16 mouse cellular contexts compared by ENCODE assay signal in the genomic region with DNA sequence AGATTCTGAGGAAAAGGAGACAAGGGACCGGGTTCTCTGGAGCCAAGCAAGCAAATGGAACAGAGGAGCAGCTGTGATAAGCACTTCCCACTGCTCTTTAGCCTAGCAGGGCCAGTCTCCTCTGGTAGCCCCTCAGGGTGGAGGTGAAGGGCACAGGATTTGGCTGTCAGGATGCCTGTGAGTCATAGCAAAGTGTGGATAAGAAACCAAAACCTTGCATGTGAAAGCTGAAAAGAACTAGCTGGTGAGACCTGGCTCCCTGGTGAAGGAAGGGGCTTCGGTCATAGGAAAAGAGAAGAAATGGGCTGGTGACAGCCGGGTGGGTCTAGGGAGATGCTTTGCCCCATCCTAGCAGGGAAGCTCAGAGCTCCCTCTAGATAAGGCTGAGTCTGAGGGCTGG. TPM values are rescaled to one million over a fixed set of nuclear protein-coding genes. Genes with fewer than 3 reads are reported as not detected.
DNase-seq lines count a peak whose midpoint lies in the region; ATAC-seq lines count a peak whose summit lies in the region.
"Had no signal": no experiment of that assay in that cellular context is flagged by ENCODE, and none has a peak within 500 bp of the region (broad histone marks: within the 10 kb centered on the region; RNA-seq: fewer than 3 reads in every experiment).

No protein-coding gene starts in this region.

- no peak for ATAC-seq in heart, embryonic 13.5 days (ENCODE audit: extremely low read depth, insufficient number of reproducible peaks, low FRiP score, low TSS enrichment)
- ATAC-seq in liver, embryonic 13.5 days (ENCODE audit: low read depth): 0 out of 2 replicates have a peak, but pooled peaks have one; percentile 8
- ATAC-seq: hindbrain, embryonic 16.5 days had no signal

- WGBS in heart, embryonic 13.5 days: 46% methylated on average over 3 of the region's 3 CpGs
- 54% methylated on average over 3 of the region's 3 CpGs for WGBS in liver, embryonic 13.5 days (ENCODE audit: insufficient replicate concordance)

- H3K27ac ChIP-seq in heart, embryonic 13.5 days (replicated peaks): peak overlapping the region; percentile 9; the same call in 1 of the 2 replicates
- no peak overlapping the region for H3K27ac ChIP-seq in liver, embryonic 13.5 days
- H3K27ac ChIP-seq: gastrocnemius, adult 2 months had no signal

- H3K4me3 ChIP-seq in heart, embryonic 13.5 days: no peak overlapping the region
- no peak overlapping the region for H3K4me3 ChIP-seq in liver, embryonic 13.5 days (replicated peaks)
- H3K4me3 ChIP-seq: gastrocnemius, adult 2 months had no signal

- peaks cover 49% of the 10 kb centered on the region for H3K4me1 ChIP-seq in heart, embryonic 13.5 days
- H3K4me1 ChIP-seq in liver, embryonic 13.5 days (replicated peaks): peaks cover 26% of the 10 kb centered on the region

- no peak overlapping the region for H3K9ac ChIP-seq in heart, embryonic 13.5 days
- H3K9ac ChIP-seq in liver, embryonic 13.5 days: no peak overlapping the region

- no peaks in the 10 kb centered on the region for H3K36me3 ChIP-seq in heart, embryonic 13.5 days
- H3K36me3 ChIP-seq in liver, embryonic 13.5 days: no peaks in the 10 kb centered on the region

- no peaks in the 10 kb centered on the region for H3K9me3 ChIP-seq in heart, embryonic 13.5 days
- no peaks in the 10 kb centered on the region for H3K9me3 ChIP-seq in liver, embryonic 13.5 days (replicated peaks)

- peaks cover 33% of the 10 kb centered on the region for H3K27me3 ChIP-seq in heart, embryonic 13.5 days (replicated peaks)
- H3K27me3 ChIP-seq in liver, embryonic 13.5 days: no peaks in the 10 kb centered on the region

- no peak for DNase-seq in heart, adult 8-10 months (ENCODE audit: low spot score)
- DNase-seq in liver, embryonic 13.5 days: no peak
- DNase-seq in liver (no peak), NIH3T3 (ENCODE audit: low read depth) (peak; percentile 14)
- DNase-seq in adrenal gland, postnatal 14 days: peak; percentile 34
- no peak for DNase-seq in neural tube, embryonic 10.5 days (ENCODE audit: extremely low spot score, low spot score)
- DNase-seq: cerebellum, adult 8-10 months; gastrocnemius, adult 2 months; kidney, adult 11 months; kidney, postnatal 25 days; lung, adult 2 months; midbrain, embryonic 14.5 days; thymus, postnatal 36 days had no signal

- H3K4me2 ChIP-seq in heart, embryonic 13.5 days: no peak overlapping the region
- H3K4me2 ChIP-seq in liver, embryonic 13.5 days: no peak overlapping the region

RNA-seq across cellular contexts. Expression of gene Srgap1, which starts 30.5 kb away (rescaled TPM):
- polyA plus RNA-seq in heart, embryonic 13.5 days (2015; fragmentation: Nextera tagmentation; extraction: Ambion mirVana): 8.0 and 8.9 TPM in 2 replicates
- 1 to 10 TPM; 1.1 to 1.8 (median 1.5) TPM for total RNA-seq in heart, adult 8-10 months (2022)
- 1.3 TPM in 2 replicates for polyA plus RNA-seq in liver, embryonic 13.5 days (2015; fragmentation: Nextera tagmentation; extraction: Ambion mirVana)
- total RNA-seq in adrenal gland, postnatal 14 days (2021): 4.4 and 5.1 TPM in 2 replicates
- total RNA-seq: granulocyte monocyte progenitor cell, adult 5-6 weeks had no signal

Comparison
In these comparisons a context has a peak if more than half of its experiments do, and no peak if none do; other contexts are left out.
1. DNase-seq: peak in NIH3T3 (single experiment) and adrenal gland, postnatal 14 days (single experiment); none in heart, adult 8-10 months (single experiment), liver, embryonic 13.5 days (single experiment), liver (single experiment) and neural tube, embryonic 10.5 days (single experiment).